Mouse (Mus musculus) layer of hippocampus, adult 8-10 months (tissue): ENCODE measurements around the gene Camk2g. TPM values are rescaled to one million over a fixed set of nuclear protein-coding genes. Genes with fewer than 3 reads are reported as not detected.

ENCODE experiments used
- DNase-seq, 2 experiments: peaks; one replicate each; pipeline ENCODE4 v3.0.0; 2022; ENCODE audit warnings: low spot score in 2 of 2
- microRNA-seq, 2 experiments: library from miRNA; unstranded; fragments of <30 nt; microRNA quantifications; one replicate each; pipeline ENCODE4 v1.2.0; 2022
- total RNA-seq, 4 experiments: library from RNA; stranded (reverse); gene quantifications; 2 replicates each; pipeline ENCODE4 v1.2.4; 2022

The Camk2g gene
- total RNA-seq, 4 experiments from 2014 or later: 247 to 278 (median 262) TPM

GRCm38 (mm10) chr14:20702741-20703381 lies 91.0 kb downstream of the Camk2g start, which contains the start of gene Chchd1:
TSS of gene Chchd1 (plus strand) at chr14:20703006.
- DNase-seq: peak; percentile 82 to 91

GRCm38 (mm10) chr14:20702096-20702740 lies 91.7 kb downstream of the Camk2g start:
- DNase-seq: no peak

GRCm38 (mm10) chr14:20701554-20701953 lies 92.3 kb downstream of the Camk2g start:
- no peak for DNase-seq

- no peak for DNase-seq
Measured at GRCm38 (mm10) chr14:20700362-20700761, 93.5 kb downstream of the Camk2g start.

- DNase-seq: no peak
Measured at GRCm38 (mm10) chr14:20698515-20698914, 95.4 kb downstream of the Camk2g start.

- DNase-seq: peak; percentile 48 to 52
Measured at GRCm38 (mm10) chr14:20696986-20697385, 96.9 kb downstream of the Camk2g start.

- no peak for DNase-seq
Measured at GRCm38 (mm10) chr14:20695761-20696520, 97.9 kb downstream of the Camk2g start.

- peak; percentile 78 to 83 for DNase-seq
Measured at GRCm38 (mm10) chr14:20694884-20695760, 98.8 kb downstream of the Camk2g start, which contains the start of gene Fut11. TSS of gene Fut11 (plus strand) at chr14:20694968.

- no peak for DNase-seq
Measured at GRCm38 (mm10) chr14:20694185-20694883, 99.6 kb downstream of the Camk2g start.

- no peak for DNase-seq
Measured at GRCm38 (mm10) chr14:20693589-20694101, 100.2 kb downstream of the Camk2g start.

- no peak for DNase-seq
Measured at GRCm38 (mm10) chr14:20691772-20692171, 102.1 kb downstream of the Camk2g start.

- DNase-seq: no peak
Measured at GRCm38 (mm10) chr14:20689009-20689408, 104.9 kb downstream of the Camk2g start.

- no peak for DNase-seq
Measured at GRCm38 (mm10) chr14:20686576-20686975, 107.3 kb downstream of the Camk2g start.

Small RNA genes within 50 kb of the gene (microRNA-seq; reads per million reads assigned to microRNA genes)
- gene Mir6946: 0.25 to 0.96 reads per million in 2 experiments

Other genes starting within 250 kb of the Camk2g start
- gene Ppp3cb, start 247.5 kb downstream of the Camk2g start, total RNA-seq: 100 to 1,000 TPM; 256 to 309 (median 290) TPM
- 10 to 100 TPM; 53.4 to 67.8 (median 59.7) TPM for gene Usp54, start 153.0 kb downstream of the Camk2g start, total RNA-seq
- gene Myoz1, start 137.5 kb downstream of the Camk2g start, total RNA-seq: 1 to 10 TPM in 2 of 4 experiments, not detected in 2; 1.0 to 1.1 TPM
- under 1 TPM; 0.19 to 0.54 (median 0.27) TPM for gene Synpo2l, start 125.7 kb downstream of the Camk2g start, total RNA-seq
- gene Sec24c, start 119.8 kb downstream of the Camk2g start, total RNA-seq: 100 to 1,000 TPM; 107 to 130 (median 112) TPM
- gene Fut11, start 99.1 kb downstream of the Camk2g start, total RNA-seq: 10 to 100 TPM; 14.6 to 15.8 (median 15.0) TPM
- 10 to 100 TPM; 47.7 to 53.5 (median 51.3) TPM for gene Chchd1, start 91.1 kb downstream of the Camk2g start, total RNA-seq
- 100 to 1,000 TPM; 170 to 210 (median 191) TPM for gene Zswim8, start 86.5 kb downstream of the Camk2g start, total RNA-seq
- 10 to 100 TPM; 16.6 to 24.3 (median 18.3) TPM for gene Ndst2, start 59.5 kb downstream of the Camk2g start, total RNA-seq
- 10 to 100 TPM in 2 of 4 experiments, 1 to 10 TPM in 2; 4.1 to 26.9 (median 12.8) TPM for gene Plau, start 42.6 kb upstream of the Camk2g start, total RNA-seq
- 10 to 100 TPM; 27.6 to 36.3 (median 30.7) TPM for gene Vcl, start 135.3 kb upstream of the Camk2g start, total RNA-seq